In the genomic region with DNA sequence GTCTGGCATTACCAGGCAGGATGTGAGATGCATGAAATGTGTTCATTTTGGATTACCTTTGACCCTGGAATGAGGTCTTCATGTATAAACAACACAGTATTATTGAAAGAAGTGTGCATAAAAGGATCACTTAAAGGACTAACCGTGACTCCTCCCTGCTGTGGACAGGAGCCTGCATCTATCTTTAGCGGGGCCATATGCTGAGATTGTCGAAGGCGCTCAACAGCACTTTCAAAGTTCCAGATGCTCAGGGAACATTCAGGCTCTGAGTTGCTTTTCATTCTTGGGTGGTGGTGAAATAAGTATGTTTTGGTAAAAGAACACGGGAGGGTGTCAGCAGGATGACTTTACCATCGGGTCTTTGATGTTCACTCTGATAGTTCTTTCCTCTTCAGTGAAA, we compare ENCODE assay signal across 10 mouse cellular contexts.
"Had no signal": no experiment of that assay in that cellular context is flagged by ENCODE, and none has a peak within 500 bp of the region (broad histone marks: within the 10 kb centered on the region; RNA-seq: fewer than 3 reads in every experiment).

No protein-coding gene starts in this region.

- ATAC-seq: inflammation-experienced regulatory T-cells, adult 6 months; intestine, postnatal 0 days; liver, embryonic 12.5 days; midbrain, embryonic 15.5 days had no signal

- DNase-seq: kidney, adult 8-10 months; kidney, postnatal 25 days; lung, embryonic 14.5 days; lung, postnatal 10 days; lung, postnatal 4 days; thymus, postnatal 36 days had no signal
